Mouse (Mus musculus) MEL (cell line): Measurements from ENCODE around the gene Acoxl.

Experiments used
- EP300 ChIP-seq, 2 experiments: IDR thresholded peaks; 2 replicates each; pipeline ENCODE4 v1.6.1; 2011; ENCODE audit warnings: improper control_type of control experiment in 2 of 2, low read length in 2 of 2, low read depth in 1 of 2, mild to moderate bottlenecking in 1 of 2
- GATA1 ChIP-seq: IDR thresholded peaks from 2 replicates; pipeline ENCODE4 v1.6.1; 2011; ENCODE audit warnings: low read depth, low read length, improper control_type of control experiment
- POLR2A ChIP-seq, 2 experiments: IDR thresholded peaks; 2 replicates each; pipeline ENCODE4 v1.6.1; 2011 to 2012; ENCODE audit warnings: low read length in 2 of 2, mild to moderate bottlenecking in 2 of 2, control low read depth in 1 of 2, improper control_type of control experiment in 1 of 2, low read depth in 1 of 2, moderate library complexity in 1 of 2; ENCODE audit not compliant: control insufficient read depth in 1 of 2, insufficient read depth in 1 of 2, poor library complexity in 1 of 2

- TF ChIP-seq EP300 (IDR thresholded peaks at IDR 0.05; ENCODE audit: low read depth in 1 of 2, low read length in 2 of 2) (no peak), POLR2A (IDR thresholded peaks at IDR 0.05; ENCODE audit: control insufficient read depth in 1 of 2, insufficient read depth in 1 of 2, low read depth in 1 of 2, low read length in 2 of 2, poor library complexity in 1 of 2) (no peak), GATA1 (no peak)
These were observed 56.2 kb downstream of the Acoxl start for GRCm38 (mm10) chr2:127894890-127895289.
